Mouse (Mus musculus) left cerebral cortex, postnatal 36 days (tissue): Measurements from ENCODE around the gene 1700001P01Rik. TPM values are rescaled to one million over a fixed set of nuclear protein-coding genes. Genes with fewer than 3 reads are reported as not detected.

Experiments used
- DNase-seq, 2 experiments: peaks; one replicate each; pipeline ENCODE4 v3.0.0; 2021 to 2022; ENCODE audit warnings: low spot score in 2 of 2, mixed read lengths in 1 of 2
- intact Hi-C: fragments of 180-260 bp; cut with DNase I; formaldehyde crosslinking; loops from one replicate; pipeline ENCODE4 v1.15.1; 2025
- total RNA-seq, 2 experiments: library from RNA; stranded (reverse); gene quantifications; 2 replicates each; pipeline ENCODE4 v1.2.3; 2021

Gene 1700001P01Rik
- total RNA-seq, 2 experiments from 2014 or later = 1.1 TPM; not detected in 1

GRCm38 (mm10) chr11:97810970-97811369, 35.3 kb upstream of the 1700001P01Rik start:
- DNase-seq = no peak
- intact Hi-C loops = no loop called here

- intact Hi-C loops = no loop called here
- no peak for DNase-seq
These were observed 34.6 kb upstream of the 1700001P01Rik start for GRCm38 (mm10) chr11:97810356-97810755.

GRCm38 (mm10) chr11:97809235-97810121, 33.8 kb upstream of the 1700001P01Rik start:
- DNase-seq = no peak
- intact Hi-C loops = no loop called here

GRCm38 (mm10) chr11:97808621-97809234, 33.0 kb upstream of the 1700001P01Rik start:
- DNase-seq = no peak
- intact Hi-C loops = no loop called here

- DNase-seq = no peak
These were observed 32.4 kb upstream of the 1700001P01Rik start for GRCm38 (mm10) chr11:97808093-97808492.

GRCm38 (mm10) chr11:97807626-97808025, 31.9 kb upstream of the 1700001P01Rik start:
- intact Hi-C loops = no loop called here
- DNase-seq = no peak

More at GRCm38 (mm10) chr11:97808093-97808492, 32.4 kb upstream of the 1700001P01Rik start:
- intact Hi-C loops = no loop called here

- intact Hi-C loops = no loop called here
- DNase-seq = no peak
These were observed 30.9 kb upstream of the 1700001P01Rik start for GRCm38 (mm10) chr11:97806613-97806964.

- no peak for DNase-seq
- intact Hi-C loops = no loop called here
These were observed 30.2 kb upstream of the 1700001P01Rik start for GRCm38 (mm10) chr11:97805662-97806612.

GRCm38 (mm10) chr11:97804841-97805661, 29.3 kb upstream of the 1700001P01Rik start:
- intact Hi-C loops = no loop called here
- DNase-seq = no peak

GRCm38 (mm10) chr11:97803847-97804246, 28.1 kb upstream of the 1700001P01Rik start:
- intact Hi-C loops = no loop called here
- no peak for DNase-seq

- intact Hi-C loops = no loop called here
- no peak for DNase-seq
These were observed 26.8 kb upstream of the 1700001P01Rik start for GRCm38 (mm10) chr11:97802495-97802894.

GRCm38 (mm10) chr11:97802194-97802470, 26.4 kb upstream of the 1700001P01Rik start:
- intact Hi-C loops = no loop called here
- DNase-seq = no peak

- intact Hi-C loops = loop anchor here (2.0 kb wide), 1 partner anchor 83 kb away; the partner anchor contains the start of gene Fbxo47
- no peak for DNase-seq
These were observed 25.9 kb upstream of the 1700001P01Rik start for GRCm38 (mm10) chr11:97801409-97802193.

GRCm38 (mm10) chr11:97800691-97801408, 25.1 kb upstream of the 1700001P01Rik start:
- no peak for DNase-seq
- intact Hi-C loops = loop anchor here (2.0 kb wide), 1 partner anchor 84 kb away; the partner anchor contains the start of gene Fbxo47

- peak in 1 of 2 experiments; percentile 71 for DNase-seq
- intact Hi-C loops = loop anchor here (1.0 to 2.0 kb wide), 2 partner anchors 40 to 85 kb away; partner anchors contain the start of genes B230217C12Rik and Fbxo47
These were observed 24.4 kb upstream of the 1700001P01Rik start for GRCm38 (mm10) chr11:97799994-97800690.

- intact Hi-C loops = loop anchor here (1.0 kb wide), 1 partner anchor 41 kb away; the partner anchor contains the start of gene B230217C12Rik
- peak; percentile 87 to 88 for DNase-seq
These were observed 23.7 kb upstream of the 1700001P01Rik start for GRCm38 (mm10) chr11:97799146-97799993.
